Mouse (Mus musculus) embryonic fibroblast, embryonic 13.5 days (primary cell): ENCODE results near the gene Abraxas2.

Experiments
- CTCF ChIP-seq: IDR thresholded peaks from 2 replicates; pipeline ENCODE4 v1.5.1; 2011; ENCODE audit warnings: mild to moderate bottlenecking, control low read depth, low read length, moderate library complexity, borderline replicate concordance; ENCODE audit not compliant: insufficient read depth
- POLR2A ChIP-seq: IDR thresholded peaks from 2 replicates; pipeline ENCODE4 v1.6.1; 2011; ENCODE audit warnings: low read depth, mild to moderate bottlenecking, control low read depth, low read length, moderate library complexity

DNA sequence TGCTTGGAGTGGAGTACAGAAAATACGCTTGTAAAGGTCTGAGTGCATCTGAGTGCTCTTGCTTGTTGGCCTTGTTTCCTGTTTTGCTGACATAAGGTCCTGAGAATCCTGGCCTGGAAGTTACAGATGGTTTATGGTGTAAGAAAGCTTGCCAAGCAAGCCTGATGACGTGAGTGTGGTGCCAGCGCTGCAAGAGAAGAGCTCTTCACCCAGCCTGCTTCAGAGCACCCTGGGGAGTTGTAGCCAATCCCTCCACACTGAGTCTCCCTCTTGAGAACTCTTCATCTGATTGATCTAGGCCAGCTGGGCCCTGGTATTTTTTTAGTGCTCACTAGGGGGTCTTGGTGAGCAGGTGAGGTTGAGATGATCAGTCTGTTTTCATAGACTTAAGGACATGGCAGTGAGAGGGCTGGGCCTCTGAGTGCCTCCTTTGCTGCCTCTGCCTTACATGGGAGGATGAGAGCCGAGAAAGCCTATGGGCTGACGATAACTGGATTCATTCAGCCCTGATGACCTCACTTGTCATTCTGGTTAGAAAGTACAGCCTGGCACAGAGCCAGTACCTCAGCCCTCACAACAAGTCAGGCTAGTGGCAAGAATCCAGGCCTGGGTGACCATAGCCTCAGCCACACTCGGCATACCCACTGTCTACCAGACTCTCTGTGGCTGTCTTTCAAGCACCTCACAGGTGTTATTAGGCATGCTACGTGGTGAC, 36.0 kb downstream of the Abraxas2 start:
- TF ChIP-seq CTCF (no peak), POLR2A (no peak)
